Mouse (Mus musculus) erythroblast, embryonic 14.5 days (primary cell): Measurements from ENCODE around the gene Akap2. TPM values are rescaled to one million over a fixed set of nuclear protein-coding genes. Genes with fewer than 3 reads are reported as not detected.

Source experiments
- H3K27me3 ChIP-seq: 2 replicates; pipeline ENCODE4 v1.6.1; 2012; ENCODE audit warnings: inconsistent platforms; ENCODE audit not compliant: control insufficient read depth
- H3K36me3 ChIP-seq: 2 replicates; pipeline ENCODE4 v1.6.1; 2012; ENCODE audit warnings: mild to moderate bottlenecking, inconsistent platforms; ENCODE audit not compliant: control insufficient read depth
- H3K4me1 ChIP-seq: 2 replicates; pipeline ENCODE4 v1.6.1; 2012; ENCODE audit warnings: inconsistent platforms; ENCODE audit not compliant: control insufficient read depth
- H3K4me3 ChIP-seq: replicated peaks from 2 replicates; pipeline ENCODE3; 2012; ENCODE audit warnings: moderate library complexity, mild to moderate bottlenecking, inconsistent platforms
- H3K9me3 ChIP-seq: 2 replicates; pipeline ENCODE4 v1.6.1; 2012; ENCODE audit warnings: low read length, inconsistent platforms, mixed read lengths; ENCODE audit not compliant: control insufficient read depth
- GATA1 ChIP-seq: IDR thresholded peaks from 2 replicates; pipeline ENCODE4 v1.6.1; 2012; ENCODE audit warnings: low read length, inconsistent platforms, mixed read lengths
- TAL1 ChIP-seq: IDR thresholded peaks from 3 replicates; pipeline ENCODE4 v1.6.1; 2012; ENCODE audit warnings: low read length, inconsistent platforms, mixed read lengths
- polyA plus RNA-seq: library from polyadenylated mRNA; stranded (reverse); fragments of >175 nt; gene quantifications from 2 replicates; pipeline ENCODE4 v1.2.3, GENCODE M21; 2012

Akap2 gene
- polyA plus RNA-seq, 1 experiment = under 0.01 TPM

GRCm38 (mm10) chr4:57720869-57721361 is 3.5 kb downstream of the Akap2 start:
- TF ChIP-seq GATA1 (no peak), TAL1 (no peak)
- H3K4me1 ChIP-seq = no peaks in the 10 kb centered on the region
- H3K9me3 ChIP-seq = no peaks in the 10 kb centered on the region
- no peaks in the 10 kb centered on the region for H3K27me3 ChIP-seq
- H3K36me3 ChIP-seq = no peaks in the 10 kb centered on the region
- H3K4me3 ChIP-seq = no peak overlapping the region

DNA sequence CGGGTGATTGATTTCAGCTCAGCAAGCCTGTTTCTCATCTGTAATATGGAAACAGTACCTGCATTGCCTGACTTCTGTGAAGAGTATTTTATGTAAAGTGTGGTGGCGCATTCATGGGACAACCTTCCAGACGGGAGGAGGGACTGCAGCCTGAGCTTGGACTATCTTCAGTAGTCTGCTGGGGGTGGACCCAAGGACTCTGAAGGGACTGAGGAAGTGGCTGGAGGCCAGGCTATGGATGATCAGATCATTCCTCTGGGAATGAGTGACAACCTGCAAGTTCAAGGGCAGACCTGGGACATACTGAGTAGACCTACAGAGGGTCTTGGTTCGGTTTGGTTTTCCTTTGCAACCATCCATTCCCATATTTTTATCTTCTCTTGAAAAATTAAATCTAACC is 4.8 kb downstream of the Akap2 start:
- Histone ChIP-seq H3K4me1 (no peaks in the 10 kb centered on the region), H3K4me3 (no peak overlapping the region), H3K36me3 (no peaks in the 10 kb centered on the region), H3K27me3 (no peaks in the 10 kb centered on the region), H3K9me3 (no peaks in the 10 kb centered on the region)
- TF ChIP-seq GATA1 (no peak), TAL1 (no peak)

GRCm38 (mm10) chr4:57723659-57724058 is 6.2 kb downstream of the Akap2 start:
- no peaks in the 10 kb centered on the region for H3K9me3 ChIP-seq
- no peaks in the 10 kb centered on the region for H3K4me1 ChIP-seq
- H3K27me3 ChIP-seq = no peaks in the 10 kb centered on the region
- H3K4me3 ChIP-seq = no peak overlapping the region
- TF ChIP-seq TAL1 = no peak
- no peak for TF ChIP-seq GATA1
- no peaks in the 10 kb centered on the region for H3K36me3 ChIP-seq

- no peak for TF ChIP-seq GATA1
- no peak for TF ChIP-seq TAL1
- H3K4me1 ChIP-seq = no peaks in the 10 kb centered on the region
- no peaks in the 10 kb centered on the region for H3K27me3 ChIP-seq
- H3K9me3 ChIP-seq = no peaks in the 10 kb centered on the region
- H3K36me3 ChIP-seq = no peaks in the 10 kb centered on the region
- no peak overlapping the region for H3K4me3 ChIP-seq
Measured at GRCm38 (mm10) chr4:57725569-57725968, 8.1 kb downstream of the Akap2 start.

GRCm38 (mm10) chr4:57728611-57729183 is 11.2 kb downstream of the Akap2 start:
- Histone ChIP-seq H3K9me3 (no peaks in the 10 kb centered on the region), H3K27me3 (no peaks in the 10 kb centered on the region), H3K4me3 (no peak overlapping the region), H3K36me3 (no peaks in the 10 kb centered on the region), H3K4me1 (no peaks in the 10 kb centered on the region)
- TF ChIP-seq GATA1 (no peak), TAL1 (no peak)

GRCm38 (mm10) chr4:57730047-57730446 is 12.6 kb downstream of the Akap2 start:
- Histone ChIP-seq H3K27me3 (no peaks in the 10 kb centered on the region), H3K4me3 (no peak overlapping the region), H3K36me3 (no peaks in the 10 kb centered on the region), H3K4me1 (no peaks in the 10 kb centered on the region), H3K9me3 (no peaks in the 10 kb centered on the region)
- TF ChIP-seq GATA1 = no peak

GRCm38 (mm10) chr4:57730801-57731598 is 13.5 kb downstream of the Akap2 start:
- no peaks in the 10 kb centered on the region for H3K9me3 ChIP-seq
- no peaks in the 10 kb centered on the region for H3K4me1 ChIP-seq
- no peaks in the 10 kb centered on the region for H3K27me3 ChIP-seq
- no peak overlapping the region for H3K4me3 ChIP-seq
- H3K36me3 ChIP-seq = no peaks in the 10 kb centered on the region
- TF ChIP-seq TAL1 (no peak), GATA1 (no peak)

GRCm38 (mm10) chr4:57732351-57732750 is 14.9 kb downstream of the Akap2 start:
- Histone ChIP-seq H3K4me3 (no peak overlapping the region), H3K4me1 (no peaks in the 10 kb centered on the region), H3K27me3 (no peaks in the 10 kb centered on the region), H3K36me3 (no peaks in the 10 kb centered on the region), H3K9me3 (no peaks in the 10 kb centered on the region)
- TF ChIP-seq GATA1 (no peak), TAL1 (no peak)

DNA sequence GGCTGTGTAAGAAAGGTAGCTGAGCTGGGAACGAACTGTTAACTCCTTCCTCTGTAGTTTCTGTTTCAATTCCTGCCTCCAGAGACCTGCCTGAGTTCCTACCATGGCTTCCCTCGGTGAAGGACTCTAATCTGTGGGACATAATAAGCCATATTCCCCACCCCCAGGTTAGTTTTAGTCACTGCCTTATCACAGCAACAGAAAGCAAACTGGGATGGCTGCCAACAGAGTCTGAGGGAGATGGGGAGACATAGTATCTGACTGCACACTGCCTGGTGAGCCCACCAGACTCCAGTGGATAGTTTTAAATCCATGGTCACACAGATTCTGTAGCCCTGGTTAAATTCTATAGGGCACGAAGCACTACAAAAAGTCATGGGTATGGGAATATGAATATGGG is 16.0 kb downstream of the Akap2 start:
- Histone ChIP-seq H3K4me3 (no peak overlapping the region), H3K9me3 (no peaks in the 10 kb centered on the region), H3K27me3 (no peaks in the 10 kb centered on the region), H3K36me3 (no peaks in the 10 kb centered on the region), H3K4me1 (no peaks in the 10 kb centered on the region)
- TF ChIP-seq TAL1 (no peak), GATA1 (no peak)

DNA sequence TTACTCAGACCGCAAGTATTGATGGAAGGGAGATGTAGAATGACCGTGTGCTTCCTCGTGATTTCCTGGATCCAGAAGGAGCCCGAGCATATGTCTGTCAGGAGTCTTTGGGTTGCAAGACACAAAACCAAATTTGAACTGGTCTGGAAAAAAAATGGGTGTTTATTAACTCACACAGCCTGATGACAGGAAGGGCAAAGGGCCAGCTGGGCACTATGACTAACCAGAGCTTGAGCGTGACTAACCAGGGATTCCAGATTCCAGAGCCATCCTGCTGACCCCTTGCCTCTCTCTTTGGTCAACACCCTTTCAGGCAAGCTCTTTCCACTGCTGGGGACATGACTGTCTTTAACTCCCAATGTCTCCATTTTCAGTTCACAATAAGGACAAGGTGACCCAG is 18.0 kb downstream of the Akap2 start:
- Histone ChIP-seq H3K36me3 (no peaks in the 10 kb centered on the region), H3K4me1 (no peaks in the 10 kb centered on the region), H3K4me3 (no peak overlapping the region), H3K9me3 (no peaks in the 10 kb centered on the region), H3K27me3 (no peaks in the 10 kb centered on the region)
- no peak for TF ChIP-seq TAL1
- TF ChIP-seq GATA1 = no peak
